Comparison of ENCODE assay signal across 9 mouse cellular contexts in the genomic region with DNA sequence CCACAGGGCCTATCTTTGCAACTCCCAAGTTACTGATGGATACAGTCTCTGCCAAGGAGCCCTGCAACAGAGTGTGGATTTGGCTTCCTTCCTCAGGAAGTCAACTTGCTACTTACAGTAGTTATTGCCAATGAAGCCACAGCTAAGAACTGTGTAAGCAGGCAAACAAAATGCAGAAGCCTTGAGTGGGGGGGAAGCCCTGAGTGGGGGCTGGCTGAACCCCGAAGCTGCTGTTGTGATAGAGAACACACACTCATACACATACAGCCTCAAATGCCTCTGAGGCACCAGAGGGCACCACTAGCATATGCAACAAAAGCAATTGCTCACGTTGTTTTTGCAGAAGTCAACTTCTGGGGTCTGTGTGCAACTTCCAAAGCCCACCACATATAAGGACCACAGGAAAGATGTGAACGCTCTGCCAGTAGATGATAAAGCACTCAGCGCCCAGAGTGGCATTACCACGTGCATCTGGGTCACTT. TPM values are rescaled to one million over a fixed set of nuclear protein-coding genes. Genes with fewer than 3 reads are reported as not detected.
DNase-seq lines count a peak whose midpoint lies in the region; ATAC-seq and TF ChIP-seq lines count a peak whose summit lies in the region.
"Had no signal": no experiment of that assay in that cellular context is flagged by ENCODE, and none has a peak within 500 bp of the region (broad histone marks: within the 10 kb centered on the region; RNA-seq: fewer than 3 reads in every experiment).

No protein-coding gene starts in this region.

- H3K27me3 ChIP-seq in lung, embryonic 14.5 days (ENCODE audit: insufficient read depth, low read length) = no peaks in the 10 kb centered on the region

- H3K27ac ChIP-seq in lung, embryonic 14.5 days (ENCODE audit: low read depth) = peak overlapping the region; percentile 13; the same call in 1 of the 2 replicates
- H3K27ac ChIP-seq: midbrain, embryonic 10.5 days had no signal

- H3K9me3 ChIP-seq in lung, embryonic 14.5 days (ENCODE audit: low read depth, low read length) = no peaks in the 10 kb centered on the region
- H3K9me3 ChIP-seq: midbrain, embryonic 10.5 days had no signal

- H3K9ac ChIP-seq in lung, embryonic 14.5 days = no peak overlapping the region

- peak; percentile 46; the same call in 1 of the 2 replicates for TF ChIP-seq CTCF in lung, embryonic 14.5 days (IDR thresholded peaks at IDR 0.05; ENCODE audit: low read depth)
- no peak for TF ChIP-seq CTCF in lung, adult 2 months (IDR thresholded peaks at IDR 0.05; ENCODE audit: insufficient read depth, low read length)

- DNase-seq in cerebellum, postnatal 25 days = peak; percentile 53 to 58
- no peak for DNase-seq in cerebellum, adult 11 months
- DNase-seq in lung, embryonic 14.5 days = peak; percentile 54
- DNase-seq in lung, adult 2 months = no peak
- peak; percentile 51 for DNase-seq in kidney, postnatal 14 days
- DNase-seq in thymus, postnatal 36 days = peak; percentile 30
- DNase-seq in ovary, postnatal 36 days (ENCODE audit: low spot score) = no peak
- DNase-seq in urinary bladder, postnatal 10 days (ENCODE audit: low spot score) = no peak

- H3K4me2 ChIP-seq in lung, embryonic 14.5 days = no peak overlapping the region

- no peak for TF ChIP-seq POLR2A in lung, adult 2 months (IDR thresholded peaks at IDR 0.05; ENCODE audit: borderline replicate concordance, extremely low read depth, low read depth, low read length)

- H3K4me1 ChIP-seq in lung, embryonic 14.5 days (ENCODE audit: insufficient read depth) = no peaks in the 10 kb centered on the region; the same call in 1 of the 2 replicates
- H3K4me1 ChIP-seq in lung, adult 2 months (ENCODE audit: control insufficient read depth, insufficient read depth, low read length) = no peaks in the 10 kb centered on the region
- H3K4me1 ChIP-seq: midbrain, embryonic 10.5 days had no signal

- H3K36me3 ChIP-seq in lung, embryonic 14.5 days (ENCODE audit: insufficient read depth) = peaks cover 98% of the 10 kb centered on the region

- 0 out of 2 replicates have a peak, but pooled peaks have one; percentile 16 for ATAC-seq in lung, embryonic 14.5 days (ENCODE audit: insufficient read depth)

- WGBS in lung, embryonic 14.5 days = 71% methylated on average over 5 of the region's 5 CpGs
- WGBS in lung, adult 2 months = 35% methylated on average over 5 of the region's 5 CpGs

- no peak overlapping the region for H3K4me3 ChIP-seq in lung, embryonic 14.5 days (ENCODE audit: low read depth, low read length)
- H3K4me3 ChIP-seq in lung, adult 2 months (replicated peaks; ENCODE audit: extremely low read depth, low read depth, low read length) = no peak overlapping the region
- H3K4me3 ChIP-seq: midbrain, embryonic 10.5 days had no signal

RNA-seq across cellular contexts. Expression of gene Slc22a1, which starts 38.5 kb away (rescaled TPM):
- polyA plus RNA-seq in lung, embryonic 14.5 days (2014; fragmentation: Nextera tagmentation; extraction: Ambion mirVana) = 1.2 and 5.1 TPM in 2 replicates
- polyA plus RNA-seq in lung, adult 2 months (2012; rRNA removed) = 0.43 and 1.7 TPM in 2 replicates
- polyA plus RNA-seq: midbrain, embryonic 10.5 days had no signal

RNA-seq across cellular contexts. Expression of gene Igf2r, which starts 55.3 kb away (rescaled TPM):
- 86.6 and 87.0 TPM in 2 replicates for polyA plus RNA-seq in lung, embryonic 14.5 days (2014; fragmentation: Nextera tagmentation; extraction: Ambion mirVana)
- polyA plus RNA-seq in lung, adult 2 months (2012; rRNA removed) = 26.8 and 27.5 TPM in 2 replicates

Comparison
In these comparisons a context has a peak if more than half of its experiments do, and no peak if none do; other contexts are left out.
1. DNase-seq: peak in cerebellum, postnatal 25 days (2 of 2), lung, embryonic 14.5 days (single experiment), kidney, postnatal 14 days (single experiment) and thymus, postnatal 36 days (2 of 2); none in cerebellum, adult 11 months (single experiment), lung, adult 2 months (single experiment), ovary, postnatal 36 days (single experiment) and urinary bladder, postnatal 10 days (single experiment).